Mouse (Mus musculus) gastrocnemius, postnatal 36 days (tissue): ENCODE results near the gene Rims4. TPM values are rescaled to one million over a fixed set of nuclear protein-coding genes. Genes with fewer than 3 reads are reported as not detected.

Experiments
- DNase-seq, 2 experiments: peaks; one replicate each; pipeline ENCODE4 v3.0.0; 2022
- intact Hi-C: fragments of 180-260 bp; cut with DNase I; formaldehyde crosslinking; loops from one replicate; pipeline ENCODE4 v1.15.1; 2025
- total RNA-seq, 2 experiments: library from RNA; stranded (reverse); gene quantifications; 2 replicates each; pipeline ENCODE4 v1.2.3; 2021

Gene Rims4
- total RNA-seq, 2 experiments from 2014 or later, result 0.86 to 1.3 TPM

GRCm38 (mm10) chr2:163874877-163875276, 43.6 kb downstream of the Rims4 start:
- no peak for DNase-seq
- intact Hi-C loops, result no loop called here

- intact Hi-C loops, result no loop called here
- DNase-seq, result no peak
These were observed 46.6 kb downstream of the Rims4 start for GRCm38 (mm10) chr2:163871906-163872305.

GRCm38 (mm10) chr2:163871266-163871665, 47.2 kb downstream of the Rims4 start:
- intact Hi-C loops, result no loop called here
- DNase-seq, result no peak

- intact Hi-C loops, result no loop called here
- no peak for DNase-seq
These were observed 48.7 kb downstream of the Rims4 start for GRCm38 (mm10) chr2:163869783-163870182.

GRCm38 (mm10) chr2:163866061-163866460, 52.4 kb downstream of the Rims4 start:
- intact Hi-C loops, result no loop called here
- no peak for DNase-seq

- intact Hi-C loops, result no loop called here
- no peak for DNase-seq
These were observed 53.2 kb downstream of the Rims4 start for GRCm38 (mm10) chr2:163865311-163865710.

GRCm38 (mm10) chr2:163858254-163858947, 60.1 kb downstream of the Rims4 start:
- DNase-seq, result peak in 1 of 2 experiments; percentile 28
- intact Hi-C loops, result loop anchor here (1.0 to 5.0 kb wide), 4 partner anchors 64 to 109 kb away; no protein-coding TSS in a partner anchor

GRCm38 (mm10) chr2:163857233-163857632, 61.2 kb downstream of the Rims4 start:
- intact Hi-C loops, result loop anchor here (5.0 kb wide), 1 partner anchor 110 kb away; no protein-coding TSS in a partner anchor
- DNase-seq, result no peak

GRCm38 (mm10) chr2:163853461-163853901, 65.0 kb downstream of the Rims4 start, which contains the start of gene Kcnk15:
Kcnk15 (plus strand) TSS chr2:163853651.
- no peak for DNase-seq
- intact Hi-C loops, result no loop called here

GRCm38 (mm10) chr2:163842043-163842442, 76.4 kb downstream of the Rims4 start:
- intact Hi-C loops, result no loop called here

GRCm38 (mm10) chr2:163839519-163839918, 79.0 kb downstream of the Rims4 start:
- intact Hi-C loops, result loop anchor here (10.0 kb wide), 2 partner anchors 55 to 175 kb away; no protein-coding TSS in a partner anchor
- no peak for DNase-seq

More at GRCm38 (mm10) chr2:163842043-163842442, 76.4 kb downstream of the Rims4 start:
- no peak for DNase-seq

GRCm38 (mm10) chr2:163838043-163838442, 80.4 kb downstream of the Rims4 start:
- peak; percentile 59 to 70 for DNase-seq
- intact Hi-C loops, result loop anchor here (10.0 kb wide), 2 partner anchors 53 to 173 kb away; no protein-coding TSS in a partner anchor

- intact Hi-C loops, result loop anchor here (10.0 kb wide), 2 partner anchors 46 to 166 kb away; no protein-coding TSS in a partner anchor
- no peak for DNase-seq
These were observed 87.3 kb downstream of the Rims4 start for GRCm38 (mm10) chr2:163831163-163831562.

- intact Hi-C loops, result loop anchor here (10.0 kb wide), 1 partner anchor 292 kb away; no protein-coding TSS in a partner anchor
- DNase-seq, result no peak
These were observed 92.0 kb downstream of the Rims4 start for GRCm38 (mm10) chr2:163826494-163826893.

GRCm38 (mm10) chr2:163825861-163826260, 92.6 kb downstream of the Rims4 start:
- intact Hi-C loops, result loop anchor here (10.0 kb wide), 1 partner anchor 291 kb away; no protein-coding TSS in a partner anchor
- DNase-seq, result no peak

- intact Hi-C loops, result loop anchor here (10.0 kb wide), 1 partner anchor 289 kb away; no protein-coding TSS in a partner anchor
- DNase-seq, result peak in 1 of 2 experiments; percentile 48
These were observed 94.7 kb downstream of the Rims4 start for GRCm38 (mm10) chr2:163823771-163824170.

- DNase-seq, result peak; percentile 55 to 56
- intact Hi-C loops, result loop anchor here (10.0 kb wide), 1 partner anchor 288 kb away; no protein-coding TSS in a partner anchor
These were observed 95.2 kb downstream of the Rims4 start for GRCm38 (mm10) chr2:163823248-163823647.

- DNase-seq, result peak; percentile 85 to 88
- intact Hi-C loops, result loop anchor here (10.0 kb wide), 1 partner anchor 286 kb away; no protein-coding TSS in a partner anchor
These were observed 97.9 kb downstream of the Rims4 start, which contains the start of gene Ccn5 for GRCm38 (mm10) chr2:163820607-163821006. Ccn5 (plus strand) TSS chr2:163820861.

GRCm38 (mm10) chr2:163814739-163815465, 103.6 kb downstream of the Rims4 start:
- intact Hi-C loops, result no loop called here
- no peak for DNase-seq

GRCm38 (mm10) chr2:163813077-163813476, 105.4 kb downstream of the Rims4 start:
- DNase-seq, result no peak
- intact Hi-C loops, result no loop called here
